Mouse (Mus musculus) small intestine, adult 2 months (tissue): ENCODE results near the gene Cfap73. TPM values are rescaled to one million over a fixed set of nuclear protein-coding genes. Genes with fewer than 3 reads are reported as not detected.

Source experiments
- H3K27ac ChIP-seq: fragments of 200-500 bp; 2 replicates; pipeline ENCODE4 v1.5.1; 2012; ENCODE audit warnings: low read depth, low read length, control low read depth, inconsistent platforms; ENCODE audit not compliant: insufficient read depth
- H3K27me3 ChIP-seq: fragments of 200-500 bp; 2 replicates; pipeline ENCODE4 v1.6.1; 2012; ENCODE audit warnings: mild to moderate bottlenecking, moderate library complexity, low read length, inconsistent platforms; ENCODE audit not compliant: control insufficient read depth, insufficient read depth
- H3K36me3 ChIP-seq: fragments of 200-500 bp; 2 replicates; pipeline ENCODE4 v1.6.1; 2012; ENCODE audit warnings: mild to moderate bottlenecking, low read length, control low read depth, inconsistent platforms; ENCODE audit not compliant: control insufficient read depth, insufficient read depth
- H3K4me1 ChIP-seq: fragments of 200-500 bp; 2 replicates; pipeline ENCODE4 v1.6.1; 2012; ENCODE audit warnings: low read length, inconsistent platforms, mixed read lengths; ENCODE audit not compliant: control insufficient read depth, insufficient read depth, insufficient read length
- H3K4me3 ChIP-seq: fragments of 200-500 bp; 2 replicates; pipeline ENCODE4 v1.5.1; 2012; ENCODE audit warnings: low read depth, mild to moderate bottlenecking, control low read depth, inconsistent platforms, low read length, moderate library complexity
- CTCF ChIP-seq: fragments of 200-500 bp; IDR thresholded peaks from 2 replicates; pipeline ENCODE4 v1.5.1; 2012; ENCODE audit warnings: low read depth, mild to moderate bottlenecking, control low read depth, inconsistent platforms, low read length, moderate library complexity, mixed read lengths; ENCODE audit not compliant: insufficient replicate concordance, insufficient read length; ENCODE audit errors: extremely low read depth
- POLR2A ChIP-seq: fragments of 200-500 bp; IDR thresholded peaks from 2 replicates; pipeline ENCODE4 v1.6.1; 2012; ENCODE audit warnings: low read depth, mild to moderate bottlenecking, control low read depth, inconsistent platforms, low read length, moderate library complexity
- WGBS: fragments of 180-500 bp; shearing (Covaris S2); methylation state at CpG from one replicate; pipeline ENCODE4 v1.1.7; 2018; 5-methylcytosine and 5-hydroxymethylcytosine counted together
- polyA plus RNA-seq: library from polyadenylated mRNA; depleted of rRNA; stranded (reverse); fragments of >200 nt; gene quantifications from 2 replicates; pipeline ENCODE4 v1.2.3, GENCODE M21; 2012

Gene Cfap73
- polyA plus RNA-seq, 1 experiment, result not detected

GRCm38 (mm10) chr5:120647361-120647760 lies 13.3 kb upstream of the Cfap73 start:
- WGBS, result 82% methylated on average over 3 of the region's 4 CpGs
- H3K4me1 ChIP-seq, result peaks cover 19% of the 10 kb centered on the region
- no peak overlapping the region for H3K27ac ChIP-seq
- no peak for TF ChIP-seq POLR2A
- TF ChIP-seq CTCF, result no peak
- no peak overlapping the region for H3K4me3 ChIP-seq
- no peaks in the 10 kb centered on the region for H3K36me3 ChIP-seq
- H3K27me3 ChIP-seq, result peaks cover 10% of the 10 kb centered on the region; the same call in 1 of the 2 replicates

GRCm38 (mm10) chr5:120645851-120646250 lies 11.8 kb upstream of the Cfap73 start:
- 14% methylated on average over 6 of the region's 6 CpGs for WGBS
- no peaks in the 10 kb centered on the region for H3K36me3 ChIP-seq
- TF ChIP-seq CTCF, result no peak
- no peak for TF ChIP-seq POLR2A
- H3K27me3 ChIP-seq, result peaks cover 10% of the 10 kb centered on the region; the same call in 1 of the 2 replicates
- H3K4me3 ChIP-seq, result no peak overlapping the region
- H3K4me1 ChIP-seq, result peaks cover 14% of the 10 kb centered on the region
- H3K27ac ChIP-seq, result no peak overlapping the region

GRCm38 (mm10) chr5:120644227-120644626 lies 10.2 kb upstream of the Cfap73 start:
- no peak overlapping the region for H3K27ac ChIP-seq
- peaks cover 7% of the 10 kb centered on the region; the same call in 1 of the 2 replicates for H3K27me3 ChIP-seq
- H3K36me3 ChIP-seq, result no peaks in the 10 kb centered on the region
- H3K4me3 ChIP-seq, result no peak overlapping the region
- no peak for TF ChIP-seq CTCF
- TF ChIP-seq POLR2A, result no peak
- H3K4me1 ChIP-seq, result peaks cover 12% of the 10 kb centered on the region
- WGBS, result 13% methylated on average over 3 of the region's 3 CpGs

DNA sequence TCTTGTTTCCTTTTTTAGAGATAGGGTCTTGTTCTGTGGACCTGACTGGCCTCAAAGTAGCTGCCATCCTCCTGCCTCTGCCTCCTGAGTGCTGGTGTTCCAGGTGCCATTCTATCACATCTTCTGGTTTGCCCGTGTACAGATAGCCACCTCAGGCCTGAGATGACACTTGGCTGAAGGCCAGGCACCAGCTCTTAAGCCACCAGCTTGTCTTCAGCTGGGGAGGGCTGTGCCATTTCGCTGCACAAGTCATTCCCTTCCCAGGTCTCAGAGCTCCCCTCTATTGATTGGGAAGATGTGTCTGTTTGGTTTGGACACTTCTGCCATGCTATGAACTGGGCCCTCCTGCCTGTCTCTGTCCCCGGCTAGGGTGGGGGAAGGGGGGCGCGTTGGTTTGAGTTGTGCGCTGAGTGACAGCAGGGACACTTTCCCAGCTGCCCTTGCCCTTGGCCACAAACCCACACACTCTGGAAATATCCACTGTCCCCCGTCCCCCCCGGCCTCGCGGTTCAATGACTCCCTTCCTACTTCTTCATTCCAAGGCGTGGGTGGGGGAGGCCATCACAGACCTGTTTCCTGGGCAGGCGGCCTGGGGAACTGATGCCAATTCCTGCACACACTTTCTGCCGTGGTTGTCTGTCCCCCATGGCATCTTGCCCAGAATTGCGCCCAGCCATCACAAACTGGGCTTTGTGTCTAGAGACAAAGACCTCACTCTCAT lies 9.5 kb upstream of the Cfap73 start:
- WGBS, result 33% methylated on average over 14 of the region's 14 CpGs
- TF ChIP-seq CTCF (no peak), POLR2A (no peak)
- Histone ChIP-seq H3K4me1 (peaks cover 6% of the 10 kb centered on the region), H3K27me3 (peaks cover under 1% of the 10 kb centered on the region; the same call in 1 of the 2 replicates), H3K27ac (no peak overlapping the region), H3K36me3 (no peaks in the 10 kb centered on the region), H3K4me3 (no peak overlapping the region)

DNA sequence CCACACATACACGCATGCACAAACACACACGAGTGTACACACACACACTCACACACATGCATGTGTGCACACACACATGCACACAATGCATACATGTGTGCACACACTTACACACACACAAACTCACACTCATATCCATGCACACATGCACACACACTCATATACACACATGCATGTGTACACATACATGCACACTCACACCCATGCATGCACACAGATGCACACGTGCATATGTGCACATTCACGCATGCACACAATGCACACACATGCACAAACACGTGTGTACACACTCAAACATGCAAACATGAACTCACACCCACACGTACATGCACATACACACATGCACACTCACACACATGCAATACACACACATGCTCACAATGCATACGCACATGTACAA lies 6.1 kb upstream of the Cfap73 start:
- Histone ChIP-seq H3K4me1 (peaks cover 5% of the 10 kb centered on the region; the same call in 1 of the 2 replicates), H3K36me3 (no peaks in the 10 kb centered on the region), H3K27me3 (no peaks in the 10 kb centered on the region), H3K27ac (no peak overlapping the region), H3K4me3 (no peak overlapping the region)
- TF ChIP-seq POLR2A (no peak), CTCF (no peak)
- 89% methylated on average over 7 of the region's 7 CpGs for WGBS

GRCm38 (mm10) chr5:120635633-120636032 lies 1.6 kb upstream of the Cfap73 start:
- TF ChIP-seq POLR2A (no peak), CTCF (no peak)
- Histone ChIP-seq H3K36me3 (no peaks in the 10 kb centered on the region), H3K4me1 (no peaks in the 10 kb centered on the region; the same call in 1 of the 2 replicates), H3K4me3 (no peak overlapping the region), H3K27me3 (peaks cover 5% of the 10 kb centered on the region), H3K27ac (no peak overlapping the region)
- WGBS, result 77% methylated on average over 5 of the region's 5 CpGs

DNA sequence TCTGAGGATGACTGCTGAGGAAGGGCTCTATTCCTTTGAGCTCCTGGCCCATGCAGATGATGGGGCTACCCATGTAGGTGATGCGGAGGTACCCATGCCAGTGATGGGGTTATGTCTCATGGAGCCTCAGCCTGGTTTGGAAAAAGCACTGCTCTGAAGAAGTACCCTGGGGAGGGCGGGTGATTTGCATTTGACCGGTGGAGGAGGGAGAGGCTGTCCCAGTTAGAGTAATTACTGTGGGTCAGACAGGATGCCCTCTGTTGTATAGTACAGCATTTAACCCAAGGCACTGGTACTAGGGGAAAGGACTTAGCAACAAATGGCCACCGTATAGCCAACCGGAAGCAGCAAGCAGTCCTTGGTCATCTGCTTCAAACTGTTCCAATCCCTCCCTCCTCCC lies 825 bp upstream of the Cfap73 start:
- WGBS, result 43% methylated on average over 5 of the region's 5 CpGs
- H3K4me3 ChIP-seq, result no peak overlapping the region
- no peak overlapping the region for H3K27ac ChIP-seq
- TF ChIP-seq POLR2A (no peak), CTCF (no peak)
- H3K36me3 ChIP-seq, result no peaks in the 10 kb centered on the region
- H3K27me3 ChIP-seq, result peaks cover 5% of the 10 kb centered on the region
- H3K4me1 ChIP-seq, result no peaks in the 10 kb centered on the region; the same call in 1 of the 2 replicates

GRCm38 (mm10) chr5:120631892-120632291 lies 2.1 kb downstream of the Cfap73 start:
- peaks cover 9% of the 10 kb centered on the region for H3K36me3 ChIP-seq
- no peak overlapping the region for H3K27ac ChIP-seq
- WGBS, result 97% methylated on average over 5 of the region's 5 CpGs
- no peak overlapping the region for H3K4me3 ChIP-seq
- no peak for TF ChIP-seq POLR2A
- peak; percentile 23; the same call in 1 of the 2 replicates for TF ChIP-seq CTCF
- H3K27me3 ChIP-seq, result peaks cover 5% of the 10 kb centered on the region
- peaks cover 4% of the 10 kb centered on the region for H3K4me1 ChIP-seq
